Mouse (Mus musculus) embryonic facial prominence, embryonic 12.5 days (tissue): ENCODE results near the gene Dst. TPM values are rescaled to one million over a fixed set of nuclear protein-coding genes. Genes with fewer than 3 reads are reported as not detected.
"Not testable (repeated sequence)": the region's sequence is repeated elsewhere in the genome, so short reads cannot be mapped to it uniquely, and the experiment has no call there.

ENCODE experiments used
- ATAC-seq: fragments of 200-750 bp; cut with Nextera tagmentation; 2 replicates; pipeline ENCODE4 v1.8.0; 2017; ENCODE audit not compliant: insufficient number of reproducible peaks, insufficient read depth, low FRiP score, low TSS enrichment
- H3K27ac ChIP-seq: fragments of 300-500 bp; sonication (generic); 2 replicates; pipeline ENCODE4 v1.5.1; 2016; ENCODE audit warnings: mild to moderate bottlenecking
- H3K27me3 ChIP-seq: fragments of 300-500 bp; sonication (generic); 2 replicates; pipeline ENCODE4 v1.6.1; 2016; ENCODE audit warnings: mild to moderate bottlenecking, moderate library complexity
- H3K36me3 ChIP-seq: fragments of 300-500 bp; sonication (generic); 2 replicates; pipeline ENCODE4 v1.6.1; 2016; ENCODE audit warnings: mild to moderate bottlenecking
- H3K4me1 ChIP-seq: fragments of 300-500 bp; sonication (generic); 2 replicates; pipeline ENCODE4 v1.6.1; 2016
- H3K4me2 ChIP-seq: fragments of 300-500 bp; sonication (generic); replicated peaks from 2 replicates; pipeline ENCODE4 v1.6.1; 2016; ENCODE audit warnings: mild to moderate bottlenecking, moderate library complexity
- H3K4me3 ChIP-seq: fragments of 300-500 bp; sonication (generic); 2 replicates; pipeline ENCODE4 v1.5.1; 2016; ENCODE audit warnings: mild to moderate bottlenecking
- H3K9ac ChIP-seq: fragments of 300-500 bp; sonication (generic); 2 replicates; pipeline ENCODE4 v1.6.1; 2016; ENCODE audit warnings: mild to moderate bottlenecking, moderate library complexity
- H3K9me3 ChIP-seq: fragments of 300-500 bp; sonication (generic); 2 replicates; pipeline ENCODE4 v1.6.1; 2016; ENCODE audit warnings: mild to moderate bottlenecking, moderate library complexity
- WGBS: fragments of 180-500 bp; shearing (Covaris S2); methylation state at CpG from one replicate; pipeline ENCODE4 v1.1.7; 2016; 5-methylcytosine and 5-hydroxymethylcytosine counted together
- polyA plus RNA-seq: library from polyadenylated mRNA; unstranded; fragments of >200 nt; fragmentation: Nextera tagmentation; extraction: Ambion mirVana; gene quantifications from 2 replicates; pipeline ENCODE4 v1.2.1, GENCODE M21; 2016

Gene Dst
- polyA plus RNA-seq, 1 experiment from 2014 or later: 25.8 TPM

DNA sequence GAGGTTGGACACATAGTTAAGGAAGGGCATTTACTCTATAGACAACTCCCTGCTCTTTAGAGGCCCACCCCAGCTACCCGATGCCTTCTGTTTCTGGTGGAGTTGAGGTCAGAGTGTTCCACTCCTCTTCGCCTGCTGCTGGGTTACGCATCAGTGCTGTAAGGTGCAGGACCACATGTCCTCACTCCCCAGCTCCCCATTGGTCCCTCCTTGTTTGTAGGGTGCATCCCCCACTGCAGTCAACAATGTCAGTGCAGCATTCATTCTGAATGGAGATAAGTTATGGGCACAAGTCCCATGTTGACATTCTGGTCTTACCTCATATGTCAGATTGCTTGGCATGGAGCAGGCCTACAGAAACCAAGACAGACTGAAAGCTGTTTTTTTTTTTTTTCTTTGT lies 143.2 kb downstream of the Dst start:
- no peak overlapping the region for H3K4me2 ChIP-seq
- H3K9ac ChIP-seq: no peak overlapping the region
- no peak overlapping the region for H3K27ac ChIP-seq
- no peaks in the 10 kb centered on the region for H3K9me3 ChIP-seq
- peaks cover 9% of the 10 kb centered on the region for H3K4me1 ChIP-seq
- whole genome bisulfite sequencing: 87% methylated on average over 3 of the region's 3 CpGs
- ATAC-seq: no peak
- no peaks in the 10 kb centered on the region for H3K27me3 ChIP-seq
- no peaks in the 10 kb centered on the region for H3K36me3 ChIP-seq
- H3K4me3 ChIP-seq: no peak overlapping the region

DNA sequence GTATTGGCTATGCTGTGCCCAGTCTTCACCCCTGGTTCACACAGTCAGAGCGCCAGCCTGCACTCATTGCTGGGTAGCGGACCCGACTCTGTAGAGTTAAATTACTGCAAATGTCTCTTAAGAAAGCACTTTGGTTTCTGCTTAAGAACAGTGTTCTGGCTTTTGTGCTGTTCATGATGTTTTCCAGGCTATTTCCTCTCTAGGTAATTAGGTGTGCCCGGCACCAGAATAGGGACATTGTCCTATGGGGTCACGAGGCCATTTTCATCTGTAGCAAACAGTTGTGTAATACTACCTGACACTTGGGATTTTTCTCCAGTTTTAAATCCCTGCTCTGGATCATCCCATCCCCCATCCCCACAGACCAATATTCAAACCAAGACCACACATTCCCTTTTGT lies 144.4 kb downstream of the Dst start:
- H3K27ac ChIP-seq: no peak overlapping the region
- H3K9ac ChIP-seq: no peak overlapping the region
- 17% methylated on average over 5 of the region's 5 CpGs for WGBS
- no peaks in the 10 kb centered on the region for H3K36me3 ChIP-seq
- H3K9me3 ChIP-seq: no peaks in the 10 kb centered on the region
- no peak overlapping the region for H3K4me3 ChIP-seq
- H3K4me1 ChIP-seq: peaks cover 9% of the 10 kb centered on the region
- ATAC-seq: peak; percentile 15; the same call in 1 of the 2 replicates
- no peak overlapping the region for H3K4me2 ChIP-seq
- no peaks in the 10 kb centered on the region for H3K27me3 ChIP-seq

DNA sequence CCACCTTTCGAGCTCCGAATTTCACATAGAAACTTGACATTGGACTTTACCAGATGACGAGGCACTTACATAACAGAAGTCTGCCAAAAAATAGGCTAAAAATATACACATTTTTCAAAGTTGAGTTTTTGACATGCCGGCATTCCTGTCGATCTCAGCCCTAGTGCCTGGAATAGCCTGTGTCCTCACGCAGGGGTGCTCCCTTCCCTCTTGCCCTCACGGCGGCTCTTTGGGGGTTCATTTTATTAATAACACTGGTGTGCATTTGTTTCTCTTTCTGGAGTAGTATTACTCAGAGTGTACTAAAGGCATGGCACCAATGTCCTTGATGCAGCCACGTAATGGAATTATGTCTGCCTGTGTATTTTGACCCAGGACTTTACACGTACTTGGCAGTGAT lies 146.9 kb downstream of the Dst start:
- Histone ChIP-seq H3K27me3 (no peaks in the 10 kb centered on the region), H3K27ac (no peak overlapping the region), H3K4me1 (peaks cover 9% of the 10 kb centered on the region), H3K9ac (no peak overlapping the region), H3K36me3 (no peaks in the 10 kb centered on the region), H3K9me3 (no peaks in the 10 kb centered on the region), H3K4me3 (no peak overlapping the region), H3K4me2 (no peak overlapping the region)
- 81% methylated on average over 10 of the region's 10 CpGs for WGBS
- ATAC-seq: no peak

DNA sequence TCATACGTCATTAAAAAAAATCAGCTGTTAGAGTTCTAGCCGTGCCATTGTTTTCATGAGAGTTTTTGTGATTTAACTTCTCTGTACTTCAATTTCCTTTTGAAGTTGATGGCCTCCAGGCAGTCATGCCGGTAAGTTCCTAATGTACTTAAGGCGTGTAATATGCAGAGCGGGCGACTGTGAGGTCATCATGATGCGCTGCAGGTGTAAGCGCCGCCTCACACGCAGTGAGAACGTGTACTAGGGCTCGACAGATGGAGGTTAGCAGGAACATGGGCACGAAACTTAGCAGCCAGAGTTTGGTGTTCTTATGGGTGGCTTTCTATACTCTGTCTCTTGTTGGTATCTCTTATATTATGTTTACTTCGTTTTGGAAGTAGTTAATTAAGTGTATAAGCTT lies 148.6 kb downstream of the Dst start:
- peaks cover 21% of the 10 kb centered on the region for H3K4me1 ChIP-seq
- whole genome bisulfite sequencing: 87% methylated on average over 14 of the region's 14 CpGs
- no peak overlapping the region for H3K4me2 ChIP-seq
- H3K27me3 ChIP-seq: no peaks in the 10 kb centered on the region
- no peaks in the 10 kb centered on the region for H3K36me3 ChIP-seq
- no peak overlapping the region for H3K4me3 ChIP-seq
- H3K27ac ChIP-seq: no peak overlapping the region
- H3K9me3 ChIP-seq: no peaks in the 10 kb centered on the region
- H3K9ac ChIP-seq: no peak overlapping the region
- no peak for ATAC-seq

DNA sequence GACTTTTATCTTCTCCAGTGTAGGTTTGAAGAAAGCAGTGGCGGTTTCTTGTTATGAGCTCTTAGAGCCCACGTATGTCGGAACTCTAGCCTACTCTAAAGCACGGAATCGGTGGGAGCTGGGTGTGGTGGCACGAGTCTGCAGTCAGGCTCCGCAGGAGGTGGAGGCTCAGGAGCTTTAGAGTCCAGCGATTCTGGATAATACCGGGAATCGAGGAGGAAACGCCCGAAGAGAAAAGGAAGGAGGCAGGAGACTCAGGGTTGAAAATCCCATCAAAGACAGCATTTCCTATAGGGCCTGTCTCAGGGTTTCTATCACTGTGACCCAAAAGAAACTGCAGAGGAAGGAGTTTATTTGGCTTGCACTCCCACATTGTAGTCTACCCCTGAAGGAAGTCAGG lies 151.2 kb downstream of the Dst start:
- H3K9ac ChIP-seq: no peak overlapping the region
- no peaks in the 10 kb centered on the region for H3K36me3 ChIP-seq
- ATAC-seq: no peak
- no peak overlapping the region for H3K4me3 ChIP-seq
- H3K27ac ChIP-seq: no peak overlapping the region
- no peaks in the 10 kb centered on the region for H3K9me3 ChIP-seq
- H3K4me1 ChIP-seq: peaks cover 11% of the 10 kb centered on the region
- no peak overlapping the region for H3K4me2 ChIP-seq
- 88% methylated on average over 12 of the region's 12 CpGs for WGBS
- H3K27me3 ChIP-seq: no peaks in the 10 kb centered on the region

DNA sequence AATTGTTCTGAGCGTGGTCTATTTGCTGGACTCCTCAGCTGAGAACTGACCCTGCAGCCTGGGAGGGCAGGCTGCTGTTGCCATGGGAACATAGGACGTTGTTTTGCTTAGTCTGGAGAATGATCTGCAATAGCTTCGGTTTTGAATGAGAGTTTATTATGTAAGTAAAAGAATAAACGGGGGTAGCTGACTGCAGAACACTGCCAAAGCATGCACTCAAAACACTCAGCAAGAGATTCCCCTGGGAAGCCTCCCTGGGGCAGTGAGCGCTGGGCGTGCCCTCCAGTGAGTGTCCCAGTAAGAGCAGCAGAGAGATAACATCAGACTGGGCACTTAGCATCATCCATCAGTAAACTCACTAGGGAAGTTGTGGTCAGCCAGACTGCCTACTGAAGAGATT lies 152.4 kb downstream of the Dst start:
- Histone ChIP-seq H3K4me2 (no peak overlapping the region), H3K4me1 (peaks cover 11% of the 10 kb centered on the region), H3K9ac (no peak overlapping the region), H3K27ac (no peak overlapping the region), H3K4me3 (no peak overlapping the region), H3K27me3 (no peaks in the 10 kb centered on the region), H3K36me3 (no peaks in the 10 kb centered on the region), H3K9me3 (no peaks in the 10 kb centered on the region)
- ATAC-seq: no peak
- WGBS: 13% methylated on average over 6 of the region's 6 CpGs

DNA sequence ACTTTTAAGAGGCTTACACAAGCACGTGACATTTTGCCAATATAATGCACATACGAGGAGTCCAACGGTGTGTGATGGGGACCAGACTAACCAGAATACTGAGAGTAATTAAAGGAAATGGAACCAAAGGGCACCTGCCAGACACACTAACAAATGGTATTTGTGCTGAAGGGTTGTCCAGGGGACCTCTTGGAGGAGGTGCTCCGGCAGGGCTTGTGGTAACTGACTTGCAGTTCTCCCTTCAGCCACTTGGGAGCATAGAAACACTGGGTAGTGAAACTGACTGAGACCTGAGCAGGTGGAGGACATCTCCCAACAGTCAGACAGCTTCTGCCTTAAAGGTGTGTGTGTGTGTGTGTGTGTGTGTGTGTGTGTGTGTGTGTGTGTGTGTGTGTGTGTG lies 153.1 kb downstream of the Dst start:
- Histone ChIP-seq H3K36me3 (no peaks in the 10 kb centered on the region), H3K4me3 (no peak overlapping the region), H3K4me2 (no peak overlapping the region), H3K27me3 (no peaks in the 10 kb centered on the region), H3K4me1 (peaks cover 11% of the 10 kb centered on the region), H3K9me3 (no peaks in the 10 kb centered on the region), H3K9ac (no peak overlapping the region), H3K27ac (no peak overlapping the region)
- ATAC-seq: 0 out of 2 replicates have a peak, but pooled peaks have one; percentile 32
- 22% methylated on average over 4 of the region's 4 CpGs for WGBS

DNA sequence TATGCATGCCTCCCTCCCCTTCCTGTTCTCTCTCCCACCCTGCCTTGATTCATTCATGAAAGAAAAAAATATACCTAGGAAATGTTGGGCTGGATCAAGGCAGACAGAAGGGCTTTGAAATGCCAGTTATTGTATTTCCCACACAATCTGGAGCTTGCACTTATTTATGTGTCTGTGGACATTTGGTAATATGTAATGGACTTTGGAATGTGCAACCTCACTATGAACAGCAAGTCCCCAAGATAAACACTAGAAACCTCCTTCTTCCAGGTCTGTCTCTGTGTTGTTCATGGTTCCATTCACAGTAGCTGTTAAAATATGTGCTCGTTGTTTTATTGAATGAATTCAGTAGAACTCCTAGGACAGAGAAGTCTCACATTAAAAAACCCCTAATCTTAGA lies 153.8 kb downstream of the Dst start:
- WGBS: 76% methylated on average over 1 of the region's 1 CpGs
- H3K4me3 ChIP-seq: no peak overlapping the region
- H3K9ac ChIP-seq: no peak overlapping the region
- H3K27ac ChIP-seq: no peak overlapping the region
- no peaks in the 10 kb centered on the region for H3K36me3 ChIP-seq
- H3K4me2 ChIP-seq: no peak overlapping the region
- ATAC-seq: no peak
- no peaks in the 10 kb centered on the region for H3K27me3 ChIP-seq
- peaks cover 11% of the 10 kb centered on the region for H3K4me1 ChIP-seq
- no peaks in the 10 kb centered on the region for H3K9me3 ChIP-seq

DNA sequence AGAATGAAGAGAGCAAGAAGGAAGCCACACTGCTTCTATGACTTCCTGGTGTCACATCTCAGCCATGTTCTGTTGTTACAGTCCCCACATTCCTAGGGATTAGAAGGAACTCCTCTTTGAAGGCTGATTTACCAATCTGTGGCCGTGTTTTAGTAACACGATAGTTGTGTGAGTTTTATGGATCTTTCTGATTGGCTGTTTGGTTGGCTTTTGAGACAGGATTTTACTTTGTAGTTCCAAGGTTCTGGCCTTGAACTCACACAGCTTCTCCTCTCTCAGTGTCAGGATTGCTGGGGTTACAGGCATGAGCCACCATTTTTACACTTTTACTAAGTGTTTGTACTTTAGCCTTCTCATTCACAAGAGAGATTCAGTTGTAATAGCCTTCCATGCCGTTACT lies 155.9 kb downstream of the Dst start:
- no peak for ATAC-seq
- no peak overlapping the region for H3K4me2 ChIP-seq
- H3K4me1 ChIP-seq: peaks cover 11% of the 10 kb centered on the region
- H3K9ac ChIP-seq: no peak overlapping the region
- 65% methylated on average over 3 of the region's 3 CpGs for WGBS
- no peaks in the 10 kb centered on the region for H3K36me3 ChIP-seq
- H3K27ac ChIP-seq: no peak overlapping the region
- no peak overlapping the region for H3K4me3 ChIP-seq
- no peaks in the 10 kb centered on the region for H3K27me3 ChIP-seq
- no peaks in the 10 kb centered on the region for H3K9me3 ChIP-seq

DNA sequence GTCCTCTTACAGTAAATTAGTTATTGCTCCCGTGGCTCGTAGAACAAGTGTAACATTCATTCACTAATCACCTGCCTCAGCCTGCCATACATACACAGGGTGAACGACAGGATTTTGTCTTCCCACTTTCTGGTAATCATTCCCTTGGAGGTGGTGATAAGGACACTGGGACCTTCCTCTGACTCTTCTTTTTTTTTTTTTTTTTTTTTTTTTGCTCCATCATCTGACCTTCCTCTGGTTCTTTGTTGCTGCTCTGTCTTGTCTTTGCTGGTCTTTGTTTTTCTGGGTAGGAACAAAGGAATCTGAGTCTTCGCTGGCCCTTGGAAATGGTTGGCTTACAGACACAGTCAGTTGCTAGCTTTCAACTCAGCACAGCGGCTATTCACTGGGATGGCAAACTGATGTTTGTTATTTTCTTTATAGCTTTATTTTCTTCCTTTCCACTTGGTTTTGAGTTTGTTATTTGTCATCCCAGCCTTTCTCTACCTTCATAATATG lies 157.6 kb downstream of the Dst start:
- H3K9ac ChIP-seq: no peak overlapping the region
- H3K4me1 ChIP-seq: peaks cover 6% of the 10 kb centered on the region
- no peaks in the 10 kb centered on the region for H3K27me3 ChIP-seq
- H3K9me3 ChIP-seq: no peaks in the 10 kb centered on the region
- no peak overlapping the region for H3K4me3 ChIP-seq
- H3K36me3 ChIP-seq: no peaks in the 10 kb centered on the region
- H3K27ac ChIP-seq: no peak overlapping the region
- WGBS: 77% methylated on average over 5 of the region's 5 CpGs
- no peak overlapping the region for H3K4me2 ChIP-seq
- ATAC-seq: no peak

DNA sequence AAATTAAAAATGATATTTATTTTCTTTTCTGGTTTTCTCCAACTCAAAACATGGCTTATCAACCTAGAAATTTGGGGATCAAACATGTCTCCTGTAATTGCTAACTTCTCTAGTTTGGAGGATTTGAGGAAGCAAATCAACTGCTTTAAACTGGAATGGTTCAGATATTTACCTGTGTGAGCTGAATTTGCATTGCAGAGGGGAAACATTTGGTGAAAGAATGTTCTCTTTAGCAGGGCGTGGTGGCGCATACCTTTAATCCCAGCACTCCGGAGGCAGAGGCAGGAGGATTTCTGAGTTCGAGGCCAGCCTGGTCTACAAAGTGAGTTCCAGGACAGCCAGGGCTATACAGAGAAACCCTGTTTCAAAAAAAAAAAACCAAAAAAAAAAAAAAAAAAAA lies 158.4 kb downstream of the Dst start:
- H3K9ac ChIP-seq, H3K27ac ChIP-seq, H3K9me3 ChIP-seq, ATAC-seq, H3K4me2 ChIP-seq, H3K36me3 ChIP-seq, H3K4me3 ChIP-seq, H3K4me1 ChIP-seq, H3K27me3 ChIP-seq: not testable (repeated sequence)
- WGBS: 91% methylated on average over 4 of the region's 4 CpGs

DNA sequence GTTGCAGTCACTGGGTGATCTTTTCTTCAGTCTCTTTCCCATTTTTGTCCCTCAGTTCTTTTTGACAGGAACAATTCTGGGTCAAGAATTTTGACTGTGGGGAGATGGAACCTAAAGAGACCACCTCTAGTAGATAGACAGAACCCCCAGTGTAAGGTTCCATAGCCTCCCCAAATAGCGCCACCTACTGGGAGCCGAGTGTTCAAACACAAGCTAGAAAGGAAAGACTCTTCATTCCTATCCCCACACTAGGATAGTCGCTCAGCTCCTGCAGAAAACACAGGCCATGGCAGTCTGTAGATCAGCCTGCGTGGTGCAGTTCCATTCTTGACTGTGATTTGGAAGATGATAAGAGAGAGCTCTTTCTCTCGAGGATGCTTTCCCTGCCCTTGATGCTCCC lies 160.3 kb downstream of the Dst start:
- Histone ChIP-seq H3K36me3 (no peaks in the 10 kb centered on the region), H3K4me1 (no peaks in the 10 kb centered on the region), H3K27ac (no peak overlapping the region), H3K4me2 (no peak overlapping the region), H3K4me3 (no peak overlapping the region), H3K9ac (no peak overlapping the region), H3K27me3 (no peaks in the 10 kb centered on the region), H3K9me3 (no peaks in the 10 kb centered on the region)
- WGBS: 59% methylated on average over 5 of the region's 5 CpGs
- ATAC-seq: no peak
